Mouse (Mus musculus) olfactory bulb, adult 2 months (tissue): Measurements from ENCODE around the gene Cidec.

ENCODE experiments used
- CTCF ChIP-seq: fragments of 200-500 bp; IDR thresholded peaks from 2 replicates; pipeline ENCODE4 v1.5.1; 2012; ENCODE audit warnings: low read depth, mild to moderate bottlenecking, low read length, moderate library complexity; ENCODE audit not compliant: insufficient read depth
- POLR2A ChIP-seq: fragments of 200-500 bp; IDR thresholded peaks from 2 replicates; pipeline ENCODE4 v1.6.1; 2012; ENCODE audit warnings: mild to moderate bottlenecking, low read depth, low read length, moderate library complexity; ENCODE audit not compliant: insufficient read depth

- TF ChIP-seq CTCF, result no peak
- TF ChIP-seq POLR2A, result no peak
Measured at GRCm38 (mm10) chr6:113442087-113442441, 6.5 kb upstream of the Cidec start.
